Mouse (Mus musculus) heart, postnatal 25 days (tissue): Measurements from ENCODE around the gene Fig4. TPM values are rescaled to one million over a fixed set of nuclear protein-coding genes. Genes with fewer than 3 reads are reported as not detected.

Experiments used
- DNase-seq: peaks from one replicate; pipeline ENCODE4 v3.0.0; 2022; ENCODE audit warnings: low spot score
- intact Hi-C: fragments of 180-260 bp; cut with DNase I; formaldehyde crosslinking; loops from one replicate; pipeline ENCODE4 v1.15.1; 2025
- total RNA-seq, 2 experiments: library from RNA; stranded (reverse); gene quantifications; 2 replicates each; pipeline ENCODE4 v1.2.3; 2021

The Fig4 gene
- total RNA-seq, 2 experiments from 2014 or later, result 23.1 to 23.4 TPM

DNA sequence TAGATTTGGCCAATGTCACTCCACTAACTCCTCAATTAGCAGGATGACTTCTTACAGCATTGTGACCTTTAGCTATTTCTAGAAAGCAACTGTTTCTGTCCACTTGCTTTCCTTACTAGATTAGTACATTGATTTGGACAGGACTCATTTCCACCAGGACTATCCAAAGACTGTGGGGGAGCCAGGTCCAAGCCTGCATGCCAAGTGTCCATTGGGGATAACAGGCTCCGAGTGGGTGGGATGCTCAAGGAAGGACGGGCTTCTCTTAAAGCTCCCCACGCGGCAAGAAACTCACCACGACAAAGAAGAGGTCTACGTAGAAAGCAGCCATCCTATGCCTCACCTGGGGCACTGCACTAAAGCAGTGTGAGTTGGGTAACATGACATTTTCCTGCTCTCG, 75.4 kb downstream of the Fig4 start:
- intact Hi-C loops, result no loop called here
- DNase-seq, result no peak

DNA sequence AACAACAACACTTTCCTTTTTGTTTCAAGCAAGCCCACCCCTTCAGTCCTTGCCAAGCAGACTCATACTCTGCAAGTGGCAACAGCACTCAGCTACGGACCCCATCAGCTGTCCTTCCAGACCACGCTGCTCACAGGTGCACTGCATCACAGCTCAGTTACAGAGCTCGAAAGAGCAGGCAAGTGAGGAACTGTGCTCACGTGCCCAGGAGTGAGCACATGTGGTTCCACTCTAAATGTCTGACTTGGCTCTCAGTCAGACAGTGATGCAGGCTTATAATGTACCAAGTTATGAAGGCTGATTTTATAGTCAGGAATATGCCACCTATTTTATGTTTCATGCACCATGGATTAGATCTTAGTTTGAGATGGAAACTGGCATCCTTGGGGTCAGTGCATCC, 79.6 kb downstream of the Fig4 start:
- intact Hi-C loops, result no loop called here
- no peak for DNase-seq

DNA sequence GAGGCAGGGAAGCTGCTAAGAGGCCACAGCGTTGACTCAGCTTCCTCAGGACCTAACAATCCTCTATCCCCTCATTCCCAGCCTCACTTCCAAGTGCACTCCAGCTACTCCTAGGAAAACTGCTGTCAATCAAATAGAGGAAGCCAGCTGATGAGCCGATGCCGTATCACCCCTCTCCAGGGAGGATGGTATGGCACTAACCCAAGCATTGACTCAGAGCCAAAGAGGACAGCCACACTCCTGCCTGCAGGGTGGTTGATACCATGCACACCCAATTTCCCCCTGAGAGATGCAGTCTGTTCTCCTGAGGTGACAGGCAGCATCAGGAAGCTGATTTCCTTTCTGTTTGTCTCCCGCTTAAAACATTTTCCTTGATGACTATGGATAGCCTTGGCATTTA, 81.9 kb downstream of the Fig4 start:
- intact Hi-C loops, result no loop called here
- DNase-seq, result no peak

DNA sequence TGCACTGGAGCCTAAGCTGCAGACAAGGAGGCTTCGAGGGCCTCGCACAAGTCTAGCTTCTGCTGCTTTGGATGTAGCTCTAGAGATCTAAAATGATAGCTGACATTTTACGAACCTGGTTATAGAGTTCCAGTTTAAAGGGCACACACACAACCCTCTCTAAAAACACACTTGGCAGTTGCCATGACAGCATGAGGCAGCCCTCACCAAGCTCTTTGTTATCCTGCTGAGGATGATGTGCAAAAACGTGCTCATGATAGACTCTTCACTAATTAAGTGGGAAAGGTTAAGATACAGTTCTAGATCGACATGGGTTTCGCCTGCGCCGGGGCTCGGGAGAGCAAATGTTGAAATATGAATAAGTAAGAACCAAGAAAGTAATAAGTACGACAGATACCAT, 84.2 kb downstream of the Fig4 start:
- no peak for DNase-seq
- intact Hi-C loops, result no loop called here

DNA sequence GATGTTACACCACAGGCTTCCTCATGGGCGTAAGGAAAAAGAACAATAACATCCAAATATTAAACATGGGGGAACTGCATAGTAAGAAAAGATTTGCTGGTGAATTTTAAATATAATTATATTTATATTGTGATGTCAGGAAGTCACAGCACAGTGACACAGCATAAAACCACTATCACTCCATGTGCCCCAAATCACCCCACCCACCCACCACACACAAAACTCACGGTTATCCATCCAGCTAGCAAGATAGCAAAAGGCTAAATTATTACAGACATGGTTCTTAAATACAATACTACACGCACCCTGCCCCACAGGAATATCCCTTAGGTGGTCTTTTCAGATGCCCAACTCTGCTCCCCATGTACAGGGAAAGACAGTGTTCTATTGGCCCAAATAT, 89.0 kb downstream of the Fig4 start:
- intact Hi-C loops, result no loop called here
- DNase-seq, result no peak

DNA sequence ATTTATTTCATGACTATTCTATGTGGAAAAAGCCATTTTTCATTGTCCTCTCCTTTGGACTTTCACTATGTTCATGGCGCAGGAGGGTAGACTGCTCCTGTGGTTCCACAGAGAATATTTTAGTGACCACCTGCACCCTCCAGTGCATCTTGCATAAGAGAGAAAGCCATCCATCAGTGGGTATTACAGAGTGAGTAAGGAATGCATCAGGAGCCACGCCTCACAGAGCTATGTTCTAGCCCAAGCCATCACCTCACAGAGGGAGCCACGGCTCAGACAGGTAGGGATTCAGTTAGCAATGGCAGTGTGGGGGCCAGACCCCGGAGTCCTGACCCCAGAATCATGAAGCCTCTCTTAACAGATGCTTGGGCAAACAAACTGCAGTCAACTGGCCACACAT, 93.5 kb downstream of the Fig4 start:
- intact Hi-C loops, result no loop called here
- DNase-seq, result no peak

DNA sequence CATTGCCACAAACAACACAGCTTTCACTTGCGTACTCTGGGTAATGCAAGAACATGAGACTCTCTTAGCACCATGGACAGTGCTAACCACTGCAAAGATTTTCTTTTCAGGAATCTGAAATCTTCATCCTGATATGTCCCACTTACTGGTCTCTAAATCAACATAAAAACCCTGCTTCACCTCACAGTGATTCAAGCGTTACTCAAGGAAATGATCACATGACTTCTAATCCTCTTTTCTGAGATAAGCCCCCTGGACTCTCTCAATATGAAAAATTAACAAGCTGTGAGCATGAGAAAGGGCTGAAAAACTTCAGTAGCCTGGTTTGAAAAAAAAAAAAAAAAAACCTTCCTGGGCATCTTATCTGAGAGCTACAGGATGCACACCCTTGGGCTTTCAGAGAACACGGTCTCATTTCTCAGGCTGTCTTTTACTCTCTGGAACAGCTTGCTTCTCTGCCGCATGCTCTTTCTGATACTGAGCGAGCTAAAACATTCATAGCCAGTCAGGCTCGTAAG, 94.1 kb downstream of the Fig4 start:
- DNase-seq, result no peak
- intact Hi-C loops, result no loop called here

DNA sequence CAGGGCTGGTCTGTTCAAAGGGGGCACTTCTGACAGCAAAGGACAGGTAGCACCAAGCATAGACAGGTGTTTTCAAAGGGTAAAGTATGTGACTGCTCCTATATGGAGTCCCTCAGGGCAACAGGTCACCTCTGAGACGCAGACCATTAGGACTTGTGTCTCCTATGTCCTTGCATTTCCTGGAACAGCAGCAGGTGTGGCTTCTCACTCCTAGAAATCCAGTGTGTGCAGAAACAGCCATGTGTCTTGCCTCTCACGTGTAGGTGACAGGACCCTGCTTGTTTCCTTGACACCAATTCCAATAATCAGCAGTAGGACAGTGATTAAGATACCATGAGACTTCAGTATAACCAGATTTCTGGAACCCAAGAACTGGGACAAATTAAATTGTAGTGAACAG, 97.4 kb downstream of the Fig4 start:
- no peak for DNase-seq
- intact Hi-C loops, result no loop called here

DNA sequence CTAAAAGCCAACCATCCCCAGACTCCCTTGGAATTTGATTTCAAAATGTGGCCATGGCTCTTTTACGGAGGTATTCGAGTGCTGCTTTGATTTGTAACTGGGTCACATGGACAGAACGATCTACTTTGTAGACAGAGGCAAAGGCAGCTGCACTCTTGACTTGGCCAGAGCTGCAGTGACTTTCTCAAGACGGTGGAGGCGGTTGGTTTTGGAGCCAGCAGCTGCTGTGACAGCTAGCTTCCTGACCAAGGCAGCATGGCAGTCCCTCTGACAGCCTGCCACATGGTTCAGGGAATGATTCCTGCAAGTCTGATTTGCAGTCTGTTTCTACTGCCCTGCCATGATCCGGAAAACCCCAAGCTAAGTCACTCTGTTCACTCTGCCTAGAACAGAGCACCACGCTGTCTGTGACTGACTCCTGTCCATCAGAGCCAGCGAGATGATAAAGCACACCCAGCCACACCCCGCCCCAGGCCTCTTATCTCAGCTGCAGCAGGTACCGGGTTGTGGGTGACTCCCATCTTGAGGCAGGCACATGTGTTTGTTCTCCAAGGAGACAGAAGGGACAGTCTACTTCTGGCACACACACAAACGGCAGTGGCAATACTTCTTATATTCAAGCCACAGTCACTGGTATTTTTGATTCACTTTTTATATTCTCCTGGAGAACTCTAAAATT, 98.3 kb downstream of the Fig4 start:
- no peak for DNase-seq
- intact Hi-C loops, result no loop called here

DNA sequence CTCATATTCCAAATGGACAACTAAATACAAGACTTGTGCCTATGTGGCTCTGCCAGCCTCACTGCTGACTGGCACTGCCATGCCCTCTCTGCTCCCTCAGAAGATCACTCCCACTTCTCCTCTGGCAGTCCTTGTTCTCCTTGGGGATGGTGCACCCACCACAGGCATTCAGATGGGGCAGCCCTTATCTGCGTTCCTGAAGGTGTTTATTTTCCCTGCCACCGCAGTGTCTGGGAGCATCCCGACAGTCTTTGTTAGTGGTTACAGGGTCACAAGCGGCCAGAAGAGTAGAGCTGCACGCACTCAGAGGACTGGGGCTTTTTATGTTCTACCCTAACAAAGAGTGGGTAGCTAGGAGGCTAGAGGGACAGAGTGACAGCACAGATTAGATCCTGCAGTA, 98.9 kb downstream of the Fig4 start:
- DNase-seq, result no peak
- intact Hi-C loops, result no loop called here

DNA sequence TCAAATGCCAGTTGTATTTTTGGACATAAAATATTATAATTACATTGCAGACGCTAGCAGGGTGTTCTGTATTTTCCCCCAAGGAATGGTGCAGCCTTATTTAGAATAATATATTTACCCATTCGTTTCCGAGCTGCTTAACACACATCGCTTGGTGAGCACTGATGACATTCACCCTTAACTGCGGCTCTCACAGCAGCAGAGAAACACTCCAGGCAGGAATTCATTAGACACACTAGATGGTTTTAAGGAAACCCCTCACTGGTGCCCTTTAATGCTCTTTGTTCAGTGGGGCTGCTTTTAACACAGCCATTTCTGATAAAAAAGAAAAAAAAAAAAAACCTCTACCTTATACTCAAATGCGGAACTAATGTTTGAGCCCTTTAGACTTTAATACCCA, 104.3 kb downstream of the Fig4 start:
- DNase-seq, result no peak
- intact Hi-C loops, result no loop called here

DNA sequence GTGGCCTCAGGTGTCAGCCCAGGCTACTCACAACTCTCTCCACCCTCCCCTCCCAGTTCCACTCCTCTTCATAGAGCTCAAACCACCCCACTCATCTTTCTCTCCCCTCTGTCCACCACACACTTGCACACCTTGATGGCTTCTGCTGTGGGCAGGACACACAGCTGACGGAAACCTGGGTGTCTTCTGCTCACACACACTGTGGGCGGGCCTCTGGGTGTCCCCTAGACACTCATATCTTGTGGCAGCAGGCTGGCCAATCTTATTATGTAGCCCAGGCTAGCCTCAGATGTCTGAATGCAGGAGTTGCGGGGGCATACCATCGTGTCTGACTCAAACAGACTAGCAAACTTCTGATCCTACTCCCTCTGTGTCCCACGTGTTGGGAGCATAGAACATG, 105.3 kb downstream of the Fig4 start:
- intact Hi-C loops, result no loop called here
- no peak for DNase-seq

DNA sequence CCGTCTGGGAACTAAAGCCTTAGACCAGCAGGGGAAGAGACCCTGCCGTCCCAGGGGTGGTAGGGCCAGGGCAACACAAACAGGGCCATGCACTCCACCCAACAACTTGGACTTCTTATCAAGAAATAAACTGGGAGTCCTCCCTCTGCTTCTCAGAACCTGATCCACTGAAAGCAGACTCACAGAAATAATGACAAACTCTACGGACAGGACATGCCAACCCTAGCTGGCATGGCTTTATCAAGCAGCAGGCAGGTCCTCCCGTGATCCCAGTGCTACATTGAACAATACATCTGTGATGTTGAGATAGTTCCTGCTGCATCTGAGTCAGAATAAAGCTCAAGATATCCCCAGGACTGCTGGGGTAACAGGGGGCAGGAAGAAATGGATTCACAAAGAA, 106.8 kb downstream of the Fig4 start:
- intact Hi-C loops, result no loop called here
- no peak for DNase-seq

DNA sequence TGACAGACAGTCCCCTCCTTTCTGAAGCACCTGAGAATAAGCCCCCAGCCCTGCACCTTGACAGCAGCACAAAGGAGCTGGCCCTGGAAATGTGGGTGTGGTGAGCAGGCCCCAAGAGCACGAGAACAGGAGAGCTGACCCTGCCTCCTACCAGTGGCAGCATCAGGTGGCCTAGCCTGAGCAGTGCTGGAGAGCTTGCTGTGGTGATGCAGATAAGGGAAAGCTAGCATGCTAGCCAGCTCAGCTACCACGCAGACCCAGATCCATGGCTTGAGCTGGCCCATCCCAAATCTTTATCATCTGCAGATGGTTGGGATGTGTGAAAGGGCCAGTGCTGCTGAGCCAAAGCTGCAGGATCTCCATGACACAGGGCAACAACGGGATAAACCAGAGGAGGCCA, 113.7 kb downstream of the Fig4 start:
- DNase-seq, result no peak
- intact Hi-C loops, result no loop called here

DNA sequence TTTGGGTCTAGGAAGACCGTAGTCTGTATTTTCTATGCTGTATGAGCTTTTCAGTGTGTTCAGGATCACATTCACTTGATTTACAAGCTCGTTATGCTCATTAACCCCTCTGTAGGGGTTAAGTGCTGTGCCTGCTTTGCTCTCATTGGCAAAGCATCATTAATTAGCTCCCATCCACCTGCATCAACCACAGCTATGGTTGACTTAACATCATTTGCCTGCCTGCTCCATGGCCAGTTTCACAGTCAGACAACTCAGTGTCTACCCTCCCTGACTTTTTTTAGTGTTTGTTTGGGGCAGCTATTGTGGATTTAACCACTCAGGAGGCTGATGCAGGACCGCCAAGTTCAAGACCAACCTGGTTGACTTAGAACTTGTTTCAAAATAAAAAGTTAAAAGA, 119.1 kb downstream of the Fig4 start:
- intact Hi-C loops, result no loop called here
- no peak for DNase-seq

DNA sequence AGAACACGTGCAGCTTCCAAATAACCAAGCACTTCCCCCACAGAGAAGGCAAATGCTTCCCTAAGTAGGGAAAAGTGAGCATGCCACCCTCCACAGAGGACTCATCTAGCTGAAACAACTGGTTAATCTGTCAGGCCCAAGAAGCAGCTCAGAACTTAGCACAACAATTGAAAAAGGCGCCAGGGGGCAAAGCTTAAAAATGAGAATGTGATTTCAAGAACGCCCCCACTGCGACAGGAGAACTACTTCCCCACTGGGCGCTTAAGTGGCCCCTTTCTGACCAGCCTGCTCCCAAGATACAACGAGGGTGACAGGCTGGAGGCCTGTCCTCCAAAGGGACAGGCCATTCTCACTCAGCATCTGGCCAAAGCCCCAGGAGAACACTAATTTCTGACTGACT, 120.4 kb downstream of the Fig4 start:
- DNase-seq, result no peak
- intact Hi-C loops, result no loop called here

DNA sequence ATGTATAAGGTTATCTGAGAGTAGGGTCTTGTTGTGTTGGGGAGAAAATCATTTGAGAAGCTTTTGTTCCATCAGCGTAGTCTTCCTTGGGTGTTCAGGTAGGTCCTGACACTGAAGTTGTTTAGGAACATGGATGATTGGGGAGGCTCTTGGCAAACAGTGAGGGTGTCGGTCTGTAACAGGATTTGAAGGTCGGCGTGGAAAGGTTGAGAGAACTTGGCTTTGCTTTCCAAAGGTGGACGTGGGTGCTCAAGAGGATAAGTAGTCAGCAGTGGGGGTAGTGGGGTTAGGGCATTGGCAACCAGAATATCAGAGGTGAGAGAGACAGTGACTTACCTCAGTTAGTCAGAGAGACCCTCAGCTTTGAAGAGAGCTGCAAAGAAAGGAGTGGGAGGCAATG, 136.9 kb downstream of the Fig4 start:
- DNase-seq, result no peak
- intact Hi-C loops, result no loop called here

DNA sequence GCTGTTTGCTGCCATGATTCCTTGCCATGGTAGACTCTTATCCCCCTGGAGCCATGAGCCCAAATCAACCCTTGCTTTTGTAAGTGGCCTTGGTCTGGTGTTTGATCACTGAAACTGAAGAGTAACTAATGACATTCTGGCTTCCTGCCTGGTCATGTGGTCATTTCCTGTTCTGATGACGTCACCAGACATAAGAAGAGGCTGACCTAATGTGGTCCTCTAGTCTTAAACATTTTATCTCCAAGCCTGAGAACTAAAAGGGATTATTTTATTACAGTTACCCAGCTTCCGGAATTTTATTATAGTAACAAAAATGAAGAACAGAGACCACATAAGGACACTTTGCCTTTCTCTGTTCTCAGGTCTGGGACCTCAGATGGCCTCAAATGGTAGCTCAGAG, 140.0 kb downstream of the Fig4 start:
- DNase-seq, result no peak
- intact Hi-C loops, result no loop called here

DNA sequence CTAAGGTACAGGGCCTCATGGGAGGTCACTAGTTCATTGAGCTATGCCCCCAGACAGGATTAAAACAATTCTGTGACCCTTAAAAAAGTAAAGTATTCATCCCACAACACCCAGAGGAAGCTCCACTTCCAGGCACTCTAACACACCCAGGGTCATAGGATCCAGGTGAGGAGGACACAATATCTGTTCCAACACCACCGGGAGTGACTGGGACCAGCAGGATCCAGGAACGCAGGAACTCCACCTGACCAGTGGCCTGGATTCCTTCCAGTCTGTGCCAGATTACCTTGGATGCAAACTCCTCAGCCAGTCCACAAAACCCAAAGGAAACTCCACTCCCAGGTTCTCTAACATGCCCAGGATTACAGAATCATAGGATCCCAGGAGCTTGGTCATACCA, 145.8 kb downstream of the Fig4 start:
- intact Hi-C loops, result no loop called here
- no peak for DNase-seq

DNA sequence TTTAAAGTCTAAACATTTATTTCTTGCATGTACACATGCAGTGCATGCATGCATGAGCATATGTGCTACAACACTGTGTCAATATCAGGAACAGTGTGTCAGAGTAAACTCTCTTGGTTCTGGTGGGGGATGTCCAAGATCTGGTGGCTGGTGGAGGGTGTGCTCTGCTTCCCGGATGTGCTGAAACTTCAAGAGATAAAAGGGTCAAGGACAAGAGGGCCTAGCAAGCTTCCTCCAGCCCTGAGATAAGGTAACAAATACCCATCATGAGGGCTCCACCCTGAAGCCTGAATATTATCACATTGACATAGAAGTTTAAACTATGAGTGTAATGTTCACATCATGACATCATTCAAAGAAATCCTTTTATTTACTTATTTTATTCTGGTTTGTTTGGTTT, 146.4 kb downstream of the Fig4 start:
- intact Hi-C loops, result no loop called here
- no peak for DNase-seq

DNA sequence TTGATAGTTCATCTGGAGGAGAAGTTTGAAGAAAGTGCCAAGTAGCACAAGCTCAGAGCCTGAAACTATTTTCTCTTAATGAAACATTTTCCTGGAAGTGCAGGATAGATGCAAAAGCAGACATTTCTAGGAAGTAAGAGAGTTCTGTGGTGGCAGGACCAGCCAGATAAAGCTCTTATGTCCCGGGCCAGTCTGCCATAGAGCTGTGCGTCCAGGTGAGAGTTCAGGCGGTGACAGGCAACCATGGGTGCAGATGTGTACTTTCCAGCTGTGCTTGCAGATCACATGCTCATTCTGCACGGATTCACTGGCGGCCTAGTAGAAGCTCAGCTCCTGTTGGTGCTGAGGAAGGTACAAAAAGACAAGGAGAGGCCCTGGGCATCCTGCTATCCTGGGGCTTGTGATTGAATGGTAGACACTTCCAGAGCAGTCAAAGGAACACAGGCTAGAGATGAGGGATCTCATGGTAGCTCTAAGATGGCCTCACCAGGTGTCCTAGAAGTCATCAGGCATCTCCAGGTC, 149.8 kb downstream of the Fig4 start:
- no peak for DNase-seq
- intact Hi-C loops, result no loop called here

DNA sequence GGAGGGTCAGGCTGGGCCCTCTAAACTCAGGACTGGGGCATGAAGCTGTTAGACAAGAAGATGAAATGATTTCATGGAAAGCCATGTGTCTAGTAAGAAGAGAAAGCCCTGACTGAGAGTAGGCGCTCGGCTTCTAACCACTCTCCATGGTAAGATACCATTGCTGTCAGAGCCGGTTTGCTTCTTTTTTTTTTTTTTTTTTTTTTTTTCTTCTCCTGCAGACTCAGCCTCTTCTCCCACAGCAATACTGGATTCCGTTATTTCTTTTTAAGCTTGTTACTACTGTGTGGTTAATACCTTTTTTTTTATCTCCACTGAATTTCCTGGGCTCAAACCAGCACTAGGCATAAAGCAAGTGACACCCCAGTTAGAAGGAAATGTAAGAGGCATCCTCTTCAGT, 151.2 kb downstream of the Fig4 start:
- intact Hi-C loops, result no loop called here
- DNase-seq, result no peak
